Mouse (Mus musculus): ENCODE results near the gene Angptl6. TPM values are rescaled to one million over a fixed set of nuclear protein-coding genes. Genes with fewer than 3 reads are reported as not detected.

Angptl6 gene
- polyA plus RNA-seq, 1 experiment from 2014 or later = 5.0 TPM

- no peak for ATAC-seq (ENCODE audit: insufficient number of reproducible peaks, low FRiP score, low TSS enrichment, low read depth)
- 21% methylated on average over 10 of the region's 10 CpGs for WGBS
- H3K4me1 ChIP-seq = 0 out of 2 replicates have a peak, but pooled peaks cover 4% of the 10 kb centered on the region
- no peaks in the 10 kb centered on the region for H3K27me3 ChIP-seq
- H3K4me2 ChIP-seq (replicated peaks) = peak overlapping the region; percentile 69
- peak overlapping the region; percentile 64 for H3K9ac ChIP-seq
- peak overlapping the region; percentile 94 for H3K27ac ChIP-seq (replicated peaks)
- no peaks in the 10 kb centered on the region for H3K9me3 ChIP-seq (replicated peaks)
- peak overlapping the region; percentile 48 for H3K4me3 ChIP-seq (replicated peaks)
- no peaks in the 10 kb centered on the region for H3K36me3 ChIP-seq
Measured at GRCm38 (mm10) chr9:20878710-20879065, 839 bp downstream of the Angptl6 start.

- H3K4me2 ChIP-seq (replicated peaks) = peak overlapping the region; percentile 69
- no peaks in the 10 kb centered on the region for H3K27me3 ChIP-seq
- no peaks in the 10 kb centered on the region for H3K36me3 ChIP-seq
- ATAC-seq (ENCODE audit: insufficient number of reproducible peaks, low FRiP score, low TSS enrichment, low read depth) = peak; percentile 96
- H3K9ac ChIP-seq = peak overlapping the region; percentile 64
- WGBS = under 1% methylated on average over 69 of the region's 69 CpGs
- peak overlapping the region; percentile 48 for H3K4me3 ChIP-seq (replicated peaks)
- H3K4me1 ChIP-seq = 0 out of 2 replicates have a peak, but pooled peaks cover 4% of the 10 kb centered on the region
- H3K9me3 ChIP-seq (replicated peaks) = no peaks in the 10 kb centered on the region
- H3K27ac ChIP-seq (replicated peaks) = peak overlapping the region; percentile 94
Measured at GRCm38 (mm10) chr9:20878041-20878709, 1.4 kb downstream of the Angptl6 start.

GRCm38 (mm10) chr9:20877118-20878040 lies 2.1 kb downstream of the Angptl6 start:
- Histone ChIP-seq H3K4me3 (replicated peaks) (peak overlapping the region; percentile 48), H3K4me2 (replicated peaks) (peak overlapping the region; percentile 69), H3K9ac (no peak overlapping the region), H3K36me3 (no peaks in the 10 kb centered on the region), H3K27me3 (no peaks in the 10 kb centered on the region), H3K27ac (replicated peaks) (peak overlapping the region; percentile 52; the same call in 1 of the 2 replicates), H3K4me1 (0 out of 2 replicates have a peak, but pooled peaks cover 4% of the 10 kb centered on the region), H3K9me3 (replicated peaks) (no peaks in the 10 kb centered on the region)
- 35% methylated on average over 14 of the region's 14 CpGs for WGBS
- ATAC-seq (ENCODE audit: insufficient number of reproducible peaks, low FRiP score, low TSS enrichment, low read depth) = no peak

GRCm38 (mm10) chr9:20876318-20877117 lies 3.0 kb downstream of the Angptl6 start:
- Histone ChIP-seq H3K4me1 (0 out of 2 replicates have a peak, but pooled peaks cover 4% of the 10 kb centered on the region), H3K27ac (replicated peaks) (no peak overlapping the region), H3K4me2 (replicated peaks) (no peak overlapping the region), H3K4me3 (replicated peaks) (no peak overlapping the region), H3K9me3 (replicated peaks) (no peaks in the 10 kb centered on the region), H3K9ac (no peak overlapping the region), H3K27me3 (no peaks in the 10 kb centered on the region), H3K36me3 (no peaks in the 10 kb centered on the region)
- no peak for ATAC-seq (ENCODE audit: insufficient number of reproducible peaks, low FRiP score, low TSS enrichment, low read depth)
- WGBS = 63% methylated on average over 8 of the region's 9 CpGs

GRCm38 (mm10) chr9:20875021-20875790 lies 4.3 kb downstream of the Angptl6 start:
- H3K4me2 ChIP-seq (replicated peaks) = no peak overlapping the region
- no peak for ATAC-seq (ENCODE audit: insufficient number of reproducible peaks, low FRiP score, low TSS enrichment, low read depth)

GRCm38 (mm10) chr9:20873521-20873920 lies 6.0 kb downstream of the Angptl6 start:
- no peak overlapping the region for H3K9ac ChIP-seq
- H3K4me2 ChIP-seq (replicated peaks) = no peak overlapping the region
- peaks cover 26% of the 10 kb centered on the region for H3K27me3 ChIP-seq
- no peaks in the 10 kb centered on the region for H3K36me3 ChIP-seq
- WGBS = 84% methylated on average over 12 of the region's 12 CpGs
- H3K4me1 ChIP-seq = peaks cover 12% of the 10 kb centered on the region; the same call in 1 of the 2 replicates
- no peak for ATAC-seq (ENCODE audit: insufficient number of reproducible peaks, low FRiP score, low TSS enrichment, low read depth)
- no peaks in the 10 kb centered on the region for H3K9me3 ChIP-seq (replicated peaks)
- no peak overlapping the region for H3K27ac ChIP-seq (replicated peaks)
- H3K4me3 ChIP-seq (replicated peaks) = no peak overlapping the region

More at GRCm38 (mm10) chr9:20875021-20875790, 4.3 kb downstream of the Angptl6 start:
- Histone ChIP-seq H3K27ac (replicated peaks) (no peak overlapping the region), H3K4me3 (replicated peaks) (no peak overlapping the region), H3K36me3 (no peaks in the 10 kb centered on the region), H3K4me1 (0 out of 2 replicates have a peak, but pooled peaks cover 4% of the 10 kb centered on the region), H3K9me3 (replicated peaks) (no peaks in the 10 kb centered on the region), H3K9ac (no peak overlapping the region), H3K27me3 (peaks cover 9% of the 10 kb centered on the region; the same call in 1 of the 2 replicates)
- WGBS = 59% methylated on average over 23 of the region's 23 CpGs

- no peak for ATAC-seq (ENCODE audit: insufficient number of reproducible peaks, low FRiP score, low TSS enrichment, low read depth)
- Histone ChIP-seq H3K4me1 (peaks cover 15% of the 10 kb centered on the region; the same call in 1 of the 2 replicates), H3K27me3 (peaks cover 29% of the 10 kb centered on the region), H3K27ac (replicated peaks) (no peak overlapping the region), H3K36me3 (no peaks in the 10 kb centered on the region), H3K9me3 (replicated peaks) (no peaks in the 10 kb centered on the region), H3K4me3 (replicated peaks) (no peak overlapping the region), H3K9ac (no peak overlapping the region), H3K4me2 (replicated peaks) (no peak overlapping the region)
- WGBS = 90% methylated on average over 10 of the region's 10 CpGs
Measured at GRCm38 (mm10) chr9:20872991-20873390, 6.5 kb downstream of the Angptl6 start.

GRCm38 (mm10) chr9:20870211-20871173 lies 9.0 kb downstream of the Angptl6 start:
- 74% methylated on average over 12 of the region's 12 CpGs for WGBS
- Histone ChIP-seq H3K27me3 (peaks cover 44% of the 10 kb centered on the region), H3K4me2 (replicated peaks) (no peak overlapping the region), H3K9ac (no peak overlapping the region), H3K4me3 (replicated peaks) (no peak overlapping the region), H3K27ac (replicated peaks) (no peak overlapping the region), H3K36me3 (no peaks in the 10 kb centered on the region), H3K9me3 (replicated peaks) (no peaks in the 10 kb centered on the region), H3K4me1 (peaks cover 10% of the 10 kb centered on the region; the same call in 1 of the 2 replicates)
- no peak for ATAC-seq (ENCODE audit: insufficient number of reproducible peaks, low FRiP score, low TSS enrichment, low read depth)

- ATAC-seq (ENCODE audit: insufficient number of reproducible peaks, low FRiP score, low TSS enrichment, low read depth) = no peak
- peak overlapping the region; percentile 72 for H3K4me2 ChIP-seq (replicated peaks)
- H3K27ac ChIP-seq (replicated peaks) = no peak overlapping the region
- peaks cover 10% of the 10 kb centered on the region; the same call in 1 of the 2 replicates for H3K4me1 ChIP-seq
- H3K9ac ChIP-seq = no peak overlapping the region; the same call in 1 of the 2 replicates
- no peaks in the 10 kb centered on the region for H3K9me3 ChIP-seq (replicated peaks)
- whole genome bisulfite sequencing = 4% methylated on average over 19 of the region's 19 CpGs
- peaks cover 44% of the 10 kb centered on the region for H3K27me3 ChIP-seq
- no peaks in the 10 kb centered on the region for H3K36me3 ChIP-seq
- peak overlapping the region; percentile 52 for H3K4me3 ChIP-seq (replicated peaks)
Measured at GRCm38 (mm10) chr9:20869246-20869645, 10.3 kb downstream of the Angptl6 start.

All from embryonic facial prominence, embryonic 15.5 days (tissue).